Mouse (Mus musculus) megakaryocyte, embryonic 14.5 days (primary cell): ENCODE measurements around the gene Fam76b.

Source experiments
- FLI1 ChIP-seq: IDR thresholded peaks from 2 replicates; pipeline ENCODE4 v1.6.1; 2012; ENCODE audit warnings: low read length, inconsistent platforms, mixed read lengths
- GATA1 ChIP-seq: IDR thresholded peaks from 3 replicates; pipeline ENCODE4 v1.6.1; 2012; ENCODE audit warnings: mixed read lengths, low read length, inconsistent platforms, borderline replicate concordance

- TF ChIP-seq GATA1 (no peak), FLI1 (no peak)
Observed at GRCm38 (mm10) chr9:13836726-13837125, 9.2 kb downstream of the Fam76b start.
